Mouse (Mus musculus) adrenal gland, adult 8-10 months (tissue): ENCODE measurements at regions not wholly inside any gene's neighbourhood (a gene's known extent, or its start where the extent isn't known, plus 50 kb on each side); places are given as distances from the start of the nearest gene placed in this dataset.

Experiments
- DNase-seq: peaks from one replicate; pipeline ENCODE4 v3.0.0; 2022

DNA sequence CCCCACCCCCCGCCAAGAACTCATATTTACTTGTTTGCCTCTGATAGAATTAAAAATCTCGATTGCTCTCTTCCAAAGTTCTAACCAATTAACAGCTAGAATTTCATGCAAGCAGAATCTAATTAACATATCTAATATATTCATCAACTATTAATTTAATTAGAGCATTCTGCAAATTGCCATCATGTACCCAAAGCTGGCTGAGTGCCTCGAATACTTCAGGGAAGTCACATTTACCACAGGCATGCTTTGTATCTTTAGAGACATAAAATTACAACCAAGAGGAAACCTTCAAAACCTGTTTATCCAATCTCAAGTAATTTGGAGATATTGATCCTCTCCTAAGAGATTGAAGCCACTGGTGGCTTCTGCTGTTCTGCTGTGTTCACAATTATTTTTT is 401.6 kb upstream of the Nmur2 start:
- no peak for DNase-seq

DNA sequence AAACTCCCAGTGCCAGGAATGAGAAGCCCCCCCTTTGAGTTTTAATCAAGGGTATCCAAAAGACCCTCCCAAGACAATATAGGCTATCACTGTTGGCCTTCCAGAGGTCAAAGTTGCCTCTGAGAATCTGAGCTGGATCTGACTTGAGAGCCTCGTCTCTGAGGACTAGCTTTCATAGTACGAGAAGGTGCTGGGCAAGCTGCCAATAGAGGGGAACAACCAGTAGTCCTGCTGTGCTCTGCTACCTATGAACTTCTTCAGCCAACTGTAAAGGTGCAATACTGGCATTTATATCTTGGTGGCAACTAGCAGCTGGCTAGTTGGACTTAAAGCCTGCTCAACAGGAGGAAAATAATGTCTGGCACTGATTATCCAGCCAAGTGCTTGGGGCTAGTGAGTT is 400.3 kb upstream of the Nmur2 start:
- no peak for DNase-seq

DNA sequence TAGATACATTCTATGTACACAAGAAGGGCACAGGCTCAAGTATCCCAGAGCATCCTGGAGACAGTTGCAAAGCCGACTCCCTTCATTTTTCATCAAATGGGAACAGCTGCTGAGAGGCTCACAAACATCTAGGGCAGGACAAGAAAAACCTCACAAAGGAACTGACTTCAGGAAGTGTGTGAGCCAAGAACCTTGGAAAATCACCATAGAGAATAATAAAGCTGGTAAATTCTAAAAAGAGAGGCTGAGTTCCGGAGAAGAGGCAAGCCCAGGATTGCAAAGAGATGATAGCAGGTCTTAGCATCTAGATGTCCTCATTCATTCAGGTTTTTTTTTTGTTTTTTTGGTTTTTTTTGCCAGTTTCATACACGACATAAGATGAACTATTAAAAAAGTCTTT is 390.3 kb upstream of the Nmur2 start:
- DNase-seq, result no peak

DNA sequence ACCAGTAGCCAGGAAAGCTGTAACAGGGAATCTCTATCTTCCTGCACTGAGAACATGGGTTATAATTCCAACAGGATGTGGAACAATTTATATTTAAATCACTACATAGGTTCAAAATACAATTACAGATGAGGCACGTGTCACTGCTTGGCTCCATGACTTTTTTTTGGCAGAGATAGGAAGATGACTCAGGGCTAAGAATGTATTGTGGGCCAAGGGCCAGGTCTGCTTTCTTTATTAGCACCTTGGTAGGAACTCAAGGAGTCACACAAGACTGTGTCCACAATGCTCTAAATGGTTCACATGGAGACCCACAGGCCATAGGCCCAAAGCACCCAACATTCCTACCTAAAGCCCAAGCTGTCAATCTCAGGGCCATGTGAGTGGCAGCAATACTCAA is 344.0 kb upstream of the Nmur2 start:
- no peak for DNase-seq

DNA sequence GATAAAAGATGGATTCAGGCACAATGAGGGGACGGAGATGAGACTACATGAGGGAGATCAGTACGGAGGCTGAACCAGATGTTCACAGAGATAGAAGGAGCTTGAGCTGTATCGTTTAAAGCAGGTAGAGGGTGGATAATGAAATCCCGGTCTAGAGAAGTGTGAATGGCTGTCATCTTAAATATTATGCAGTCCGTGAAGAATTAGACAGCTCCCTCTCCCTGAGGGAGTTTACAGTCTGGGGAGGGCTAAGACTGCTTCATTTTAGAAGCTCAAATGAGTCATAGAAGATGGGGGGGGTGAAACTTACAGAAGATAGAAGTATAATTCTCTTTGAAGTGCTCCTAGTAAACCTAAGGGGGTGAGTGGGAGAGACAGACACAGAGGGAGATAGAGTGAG is 336.7 kb upstream of the Nmur2 start:
- no peak for DNase-seq

DNA sequence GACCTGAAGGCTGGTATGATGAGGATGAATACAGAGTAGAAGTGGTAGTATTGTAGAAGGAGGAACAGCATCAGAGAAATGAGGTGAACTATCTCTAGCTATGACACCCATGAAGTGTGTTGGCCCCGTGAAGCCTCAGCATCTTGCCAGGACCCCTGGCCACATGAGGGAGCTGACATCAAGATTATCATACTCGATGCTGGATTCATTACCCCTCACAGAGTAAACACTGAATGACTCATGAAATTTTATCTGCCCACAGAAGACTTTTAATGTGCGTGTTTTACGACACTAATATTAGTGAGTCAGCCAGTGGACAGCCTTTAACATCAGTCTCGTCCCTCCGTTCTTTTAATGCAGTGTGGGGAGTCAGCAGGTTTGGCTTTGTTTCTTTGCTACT is 333.5 kb upstream of the Nmur2 start:
- peak; percentile 31 for DNase-seq

DNA sequence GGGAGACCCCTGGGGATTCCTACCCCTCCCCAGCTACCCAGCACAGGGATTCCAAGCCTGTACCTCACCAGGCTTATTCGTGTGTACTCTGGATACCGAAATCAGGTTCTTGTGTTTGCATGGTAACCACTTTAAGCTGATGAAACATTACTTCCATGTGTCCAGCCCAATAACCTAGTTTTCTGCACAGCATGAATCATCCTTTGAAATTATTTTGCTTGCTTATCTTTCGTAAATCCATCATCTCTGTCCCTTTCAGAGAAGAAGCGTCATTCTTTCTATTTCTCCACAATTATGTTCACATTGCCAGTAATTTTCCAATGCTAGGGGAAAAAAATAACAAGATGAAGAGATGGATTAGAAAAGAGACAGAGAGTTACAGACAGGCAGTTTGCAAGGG is 332.8 kb upstream of the Nmur2 start:
- peak; percentile 5 for DNase-seq

DNA sequence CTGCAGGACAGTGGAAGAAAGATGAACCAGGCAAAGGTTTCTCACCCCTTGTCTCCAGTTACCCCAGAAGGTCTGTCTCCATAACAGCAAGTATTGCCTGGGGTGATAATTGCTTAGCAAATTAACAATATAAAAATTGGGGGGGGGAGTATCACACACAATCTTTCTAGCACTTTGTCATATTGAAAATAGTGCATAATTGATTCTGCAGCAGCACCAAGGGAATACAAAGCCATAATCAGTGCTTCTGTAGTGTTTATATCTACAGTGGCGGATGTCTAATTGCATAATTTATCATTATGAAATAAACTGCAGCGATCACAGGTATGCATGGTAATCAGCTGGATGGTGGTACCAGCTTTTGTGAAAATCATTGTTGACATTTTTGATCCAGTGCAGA is 316.9 kb upstream of the Nmur2 start:
- no peak for DNase-seq

DNA sequence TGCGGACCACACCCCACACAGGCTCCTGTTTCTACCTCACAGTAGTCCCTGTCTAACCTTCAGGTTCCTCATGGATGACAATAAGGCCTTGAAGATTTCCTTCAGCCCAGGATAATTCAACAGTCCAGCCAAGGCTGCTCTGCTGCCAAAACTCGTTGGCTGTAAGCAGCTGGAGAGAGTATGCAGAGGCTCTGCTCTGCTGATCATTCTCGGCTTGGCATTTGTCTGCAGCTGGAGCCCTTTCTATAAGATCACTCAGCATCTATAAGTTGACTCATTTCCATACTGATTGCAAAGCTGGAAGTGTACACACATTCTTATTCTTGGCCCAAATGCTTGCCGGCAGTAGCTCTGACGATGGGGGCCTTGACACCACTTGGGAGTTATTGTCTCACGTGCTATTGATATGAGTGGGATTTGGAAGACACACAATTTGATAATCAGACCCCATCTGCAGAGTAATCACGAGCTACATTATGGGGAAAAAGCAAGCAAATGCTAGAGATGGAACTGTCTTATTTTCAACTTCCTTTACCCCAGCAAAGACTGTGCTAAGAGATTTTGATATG is 311.1 kb upstream of the Nmur2 start:
- no peak for DNase-seq

DNA sequence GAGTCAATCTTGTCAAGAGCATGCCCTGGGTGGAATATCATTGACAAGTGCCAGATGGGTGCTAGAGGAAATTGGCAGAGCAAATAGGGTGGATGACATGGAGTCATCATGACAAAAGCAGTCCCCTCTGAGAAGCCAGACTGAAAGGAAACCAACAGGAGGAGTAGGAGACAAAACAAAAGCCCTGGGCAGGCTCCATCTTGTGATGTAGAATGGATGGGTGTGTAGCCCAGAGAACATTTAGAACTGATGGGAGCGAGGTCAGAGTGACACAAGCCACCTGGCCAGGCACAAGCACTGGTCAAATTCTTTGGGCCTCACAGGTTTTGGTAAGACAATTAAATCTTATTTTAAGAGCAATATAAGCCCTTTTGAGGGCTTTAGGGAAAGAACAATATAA is 310.4 kb upstream of the Nmur2 start:
- DNase-seq, result no peak

DNA sequence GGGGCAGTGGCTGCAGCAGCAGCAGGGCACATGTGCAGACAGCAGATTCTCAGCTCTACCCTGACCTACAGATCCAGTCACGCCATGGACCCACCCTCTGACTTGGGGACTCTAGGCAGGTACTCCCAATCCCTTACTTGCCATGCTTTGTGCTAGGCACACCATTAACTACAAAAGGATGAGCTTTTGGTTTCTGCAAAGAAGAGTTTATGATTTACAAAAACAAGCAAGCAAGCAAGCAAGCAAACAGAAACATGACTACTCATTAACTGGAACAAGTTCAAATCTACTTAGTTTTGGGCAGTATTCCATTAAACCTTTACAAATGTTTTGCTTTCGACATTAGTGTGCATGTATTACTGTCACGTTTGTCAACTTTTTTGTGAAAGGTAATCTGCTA is 309.0 kb upstream of the Nmur2 start:
- no peak for DNase-seq

DNA sequence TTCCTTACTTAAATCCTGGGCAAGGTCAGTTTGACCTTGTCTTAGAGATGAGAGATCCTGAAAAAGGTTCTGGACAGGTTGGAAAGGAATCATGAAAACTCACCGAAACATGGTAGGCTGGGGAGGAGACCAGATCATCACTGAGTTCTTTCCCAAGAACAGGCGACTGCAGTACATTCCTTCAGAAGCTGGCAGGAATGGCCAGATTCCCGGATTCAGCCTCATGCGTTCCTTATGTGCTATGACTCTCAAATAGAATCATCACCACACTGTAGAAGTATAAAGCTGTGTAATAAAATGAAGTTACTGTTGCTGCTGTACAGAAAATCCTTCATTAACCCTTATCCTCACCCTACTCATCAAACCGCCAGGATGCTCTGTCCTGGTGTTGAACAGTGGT is 307.6 kb upstream of the Nmur2 start:
- DNase-seq, result no peak

DNA sequence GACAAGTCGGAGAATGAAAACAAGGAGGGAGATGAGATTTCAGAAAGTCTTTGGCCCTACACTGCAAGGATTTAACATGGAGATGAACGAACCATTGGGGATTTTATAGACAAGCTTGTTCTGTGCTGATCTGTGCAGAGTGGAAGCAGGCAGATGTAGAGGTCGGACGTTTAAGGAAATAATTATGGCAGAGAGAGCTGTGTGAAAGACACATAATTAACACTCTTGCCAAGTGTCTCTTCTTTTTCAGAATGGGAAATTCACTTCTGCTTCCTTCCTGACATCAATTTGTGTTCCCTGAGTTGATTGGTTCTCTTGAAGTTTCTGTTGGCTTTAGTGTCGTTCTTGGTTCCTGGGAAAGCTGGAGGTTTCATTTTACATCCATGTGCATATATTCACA is 302.3 kb upstream of the Nmur2 start:
- DNase-seq, result no peak

DNA sequence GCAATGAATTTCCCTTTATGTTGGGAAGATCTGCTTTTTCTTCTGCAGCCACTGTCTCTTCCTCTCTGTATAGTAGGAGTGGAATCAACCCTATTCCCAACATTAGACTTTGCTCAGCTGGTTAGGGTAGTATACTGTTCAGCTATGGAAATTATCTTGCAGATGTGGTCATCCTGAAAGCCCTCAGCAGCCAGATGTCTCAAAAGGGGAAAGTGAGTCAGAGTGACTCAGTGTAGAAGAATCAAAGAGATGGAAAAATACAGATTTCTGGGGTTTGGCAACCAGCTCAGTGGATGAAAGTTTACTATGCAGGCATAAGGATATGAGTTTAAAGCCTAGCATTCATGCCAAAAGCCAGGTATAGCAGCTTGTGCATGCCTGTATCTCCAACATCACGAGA is 300.9 kb upstream of the Nmur2 start:
- DNase-seq, result no peak

DNA sequence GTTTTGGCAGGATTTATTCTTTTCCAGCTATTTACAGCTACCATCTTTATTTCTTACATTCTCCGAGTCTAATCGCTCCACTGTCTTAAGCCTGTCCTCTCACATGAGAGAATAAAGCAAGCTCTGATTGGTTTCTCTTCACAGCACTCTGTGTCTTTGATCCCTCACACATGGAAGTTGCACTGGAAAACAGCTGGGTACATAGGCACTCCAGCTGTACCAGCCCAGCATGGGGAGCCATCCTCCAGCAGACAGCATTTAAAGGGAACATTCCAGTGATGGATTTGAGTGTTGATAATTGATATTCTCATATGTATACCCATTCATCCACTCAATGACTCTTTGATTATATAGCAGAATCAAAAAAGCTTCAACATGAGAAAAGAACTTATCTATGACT is 300.2 kb upstream of the Nmur2 start:
- no peak for DNase-seq

DNA sequence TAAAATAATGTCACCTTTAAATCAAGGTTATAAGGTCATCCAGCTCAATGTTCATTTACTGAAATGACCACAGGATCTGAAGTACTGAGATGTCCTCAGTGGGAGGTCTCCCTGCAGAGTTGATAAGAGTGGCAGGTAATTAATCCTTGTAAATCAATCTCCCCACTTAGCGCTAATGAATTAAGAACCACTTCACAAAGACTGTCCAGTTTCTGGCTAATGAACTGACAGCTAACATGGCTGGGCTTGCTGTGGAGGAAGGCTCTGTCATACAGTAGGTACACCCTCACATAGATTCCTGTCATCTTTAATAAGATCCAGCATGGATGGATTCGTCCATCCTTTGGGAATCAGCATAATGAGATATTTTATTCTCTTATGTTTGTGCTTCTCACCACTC is 297.7 kb upstream of the Nmur2 start:
- DNase-seq, result no peak

DNA sequence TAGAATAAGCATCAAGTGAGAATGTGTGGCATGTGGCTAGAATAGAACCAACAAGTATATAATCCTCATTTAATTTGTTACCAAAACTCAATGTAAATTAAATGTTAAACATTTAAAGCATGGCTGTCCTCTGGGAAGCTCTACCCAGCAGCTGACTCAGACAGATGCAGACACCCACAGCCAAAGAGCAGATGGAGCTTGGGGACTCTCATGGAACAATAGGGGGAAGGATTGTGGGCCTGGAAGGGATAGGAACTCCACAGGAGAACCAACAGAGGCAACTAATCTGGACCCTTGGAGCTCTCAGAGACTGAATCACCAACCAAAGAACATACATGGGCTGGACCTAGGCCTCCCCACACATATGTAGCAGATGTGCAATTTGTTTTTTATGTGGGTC is 295.1 kb upstream of the Nmur2 start:
- no peak for DNase-seq

DNA sequence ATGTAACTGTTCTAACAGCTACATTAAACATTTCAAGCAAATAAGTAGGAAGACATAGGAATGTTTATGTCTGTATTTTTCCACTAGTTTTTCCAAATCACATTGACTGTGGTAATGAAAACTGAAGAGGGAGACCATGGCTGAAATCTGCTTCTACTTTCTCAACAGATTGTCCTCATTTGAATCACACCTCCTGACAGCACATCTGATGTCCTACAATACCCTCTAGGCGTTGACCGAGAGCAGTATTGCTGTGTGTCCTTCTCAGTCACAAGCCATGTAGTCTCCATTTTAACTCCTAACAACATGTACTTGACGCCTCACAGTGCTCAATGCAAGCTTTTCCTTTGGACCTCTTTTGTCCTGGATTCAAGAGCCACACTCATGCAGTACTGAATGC is 279.5 kb upstream of the Nmur2 start:
- DNase-seq, result no peak

DNA sequence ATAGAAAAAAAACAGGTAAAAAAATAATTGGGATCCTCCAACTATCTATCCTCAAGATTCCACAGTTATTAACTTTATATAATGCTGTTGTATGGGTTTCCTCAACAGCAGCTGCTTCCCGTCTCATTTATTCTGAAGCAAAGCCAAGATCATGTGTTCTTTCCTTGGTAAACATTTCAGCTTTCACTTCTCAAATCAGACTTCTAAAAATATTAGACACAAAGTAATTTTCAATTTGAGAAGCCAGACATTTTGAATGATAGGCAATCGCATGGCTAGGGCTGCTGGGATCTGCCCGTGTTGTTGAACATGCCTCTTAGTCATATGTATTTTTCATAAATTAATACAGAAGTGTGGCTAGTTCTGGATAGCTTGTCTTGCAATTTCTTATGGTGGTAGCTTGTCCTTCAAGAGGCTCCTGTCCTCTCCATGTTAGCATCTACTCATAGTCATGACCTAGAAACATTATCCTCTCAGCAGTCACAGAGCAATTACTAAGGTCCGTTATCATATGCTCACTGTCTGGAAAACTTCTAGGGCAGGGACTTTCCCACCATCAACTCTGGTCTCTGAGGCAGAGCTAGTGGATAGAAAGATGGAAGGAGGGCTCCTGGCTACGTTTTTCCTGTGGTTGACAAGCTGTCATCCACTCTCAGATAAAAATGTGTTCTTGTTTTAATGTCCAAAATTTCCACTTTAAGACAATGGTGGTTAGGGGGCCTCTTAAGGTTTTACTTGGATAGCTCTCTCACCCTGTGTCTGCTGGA is 274.6 kb upstream of the Nmur2 start:
- no peak for DNase-seq

DNA sequence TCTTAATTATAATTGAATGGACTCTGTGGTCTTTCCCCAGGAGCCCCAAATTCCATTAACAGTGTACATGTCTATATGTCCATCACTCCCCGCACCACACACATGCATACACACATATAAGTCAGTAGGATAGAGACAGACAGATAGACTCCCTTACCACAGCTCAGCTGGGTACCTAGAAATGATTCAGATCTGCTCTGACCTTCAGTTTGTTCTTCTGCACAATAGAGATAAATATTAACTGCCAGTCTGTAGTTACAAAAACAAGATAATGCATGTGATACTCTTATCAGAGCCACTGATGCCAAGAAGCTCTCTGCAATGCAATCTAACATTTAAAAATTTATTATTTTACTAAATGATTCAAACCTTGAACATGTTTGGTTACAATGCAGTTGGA is 268.7 kb upstream of the Nmur2 start:
- DNase-seq, result no peak

DNA sequence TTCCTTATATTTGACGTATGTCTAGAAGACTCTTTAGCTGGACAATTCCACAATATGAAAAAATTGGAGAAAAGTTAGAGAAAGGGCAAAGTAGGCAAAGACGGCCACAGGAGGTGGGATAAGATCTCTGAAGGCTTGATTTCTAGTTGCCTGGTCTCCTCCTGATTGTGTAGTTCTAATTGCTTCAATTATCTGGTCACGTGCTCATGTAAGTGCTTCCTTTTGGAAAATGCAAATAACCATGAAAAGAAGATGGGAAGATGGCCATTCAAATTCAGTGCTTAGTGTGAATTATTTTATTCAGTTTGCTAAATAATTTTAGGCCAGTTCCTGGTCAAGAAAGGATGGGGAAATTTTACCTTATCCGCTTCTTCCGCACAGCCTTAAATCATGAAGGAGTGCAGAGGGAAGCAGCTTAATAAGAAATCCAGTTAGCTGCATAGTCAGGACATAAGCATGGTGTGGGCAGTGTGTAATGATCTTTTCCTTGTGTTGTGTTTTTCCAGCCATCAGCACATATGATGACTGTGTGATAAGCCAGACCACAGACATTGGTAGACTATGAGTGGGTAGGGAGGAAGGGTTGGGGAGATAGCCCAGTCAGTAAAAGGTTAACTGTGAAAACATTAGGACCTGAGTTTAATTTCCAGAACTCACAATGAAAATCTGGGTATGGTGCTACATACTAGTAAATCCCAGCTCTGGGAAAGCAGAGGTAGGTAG is 267.7 kb upstream of the Nmur2 start:
- DNase-seq, result no peak

DNA sequence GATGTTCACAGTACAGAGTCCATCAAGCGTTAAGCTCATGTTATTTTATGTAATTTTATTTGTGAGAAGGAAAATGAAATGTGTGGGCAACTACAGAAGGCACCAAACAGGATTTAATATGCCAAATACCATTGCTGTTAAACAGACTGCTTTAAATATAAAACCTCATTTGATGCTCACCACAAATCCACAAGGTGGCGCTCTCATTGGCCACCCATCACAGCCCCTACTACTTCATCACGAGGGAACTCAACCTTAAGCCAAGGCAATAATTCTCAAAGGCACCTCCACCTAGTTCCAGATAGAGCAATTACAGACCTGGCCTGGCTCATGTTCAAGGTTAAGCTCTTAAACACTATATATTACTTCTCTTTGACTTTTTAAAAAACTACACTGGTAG is 266.2 kb upstream of the Nmur2 start:
- DNase-seq, result no peak

DNA sequence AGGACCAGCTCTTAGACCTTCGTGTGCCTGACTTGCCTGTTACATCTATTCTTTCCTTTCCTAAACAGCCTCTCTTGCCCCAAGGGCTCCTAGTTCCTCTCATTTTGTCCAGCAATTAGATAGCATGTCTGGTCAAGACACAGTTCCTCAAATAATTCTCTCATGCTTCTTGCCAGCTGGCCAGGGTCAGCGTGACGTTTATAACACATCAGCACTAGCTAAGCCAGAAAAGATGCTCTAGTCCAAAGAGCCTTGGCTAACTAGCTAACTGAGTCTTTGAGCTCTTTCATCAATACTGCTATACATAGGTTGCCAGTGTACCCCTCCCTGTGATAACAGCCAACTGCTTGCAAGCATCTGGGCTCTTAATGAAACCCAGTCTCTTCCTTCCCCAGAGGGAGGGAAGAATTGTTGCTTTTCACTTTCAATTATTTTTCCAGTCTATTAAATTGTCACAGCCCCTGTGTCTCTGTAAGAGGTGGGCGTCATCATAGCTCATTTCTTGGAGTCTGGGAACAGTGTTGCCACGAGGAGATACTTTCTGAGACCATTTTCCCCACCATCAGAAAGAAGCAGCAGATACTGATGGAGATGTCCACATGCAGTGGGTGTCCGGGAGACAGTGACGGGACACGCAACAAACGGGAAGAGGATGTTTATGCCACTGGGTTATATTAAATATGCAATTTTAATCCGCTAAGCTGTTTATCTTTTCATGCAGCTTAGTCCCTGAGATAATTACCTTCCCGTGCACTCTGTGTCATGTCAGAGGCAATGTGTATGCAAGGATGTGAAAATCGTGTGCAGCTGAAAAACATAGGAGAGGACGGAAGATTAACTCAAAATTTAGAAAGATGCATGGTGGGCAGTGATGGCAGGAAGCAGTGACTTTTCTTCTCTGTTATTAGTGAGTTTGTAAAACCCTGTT is 250.1 kb upstream of the Nmur2 start:
- DNase-seq, result no peak
